Mouse (Mus musculus): ENCODE data around the gene 2310033P09Rik. TPM values are rescaled to one million over a fixed set of nuclear protein-coding genes. Genes with fewer than 3 reads are reported as not detected.
"Not testable (repeated sequence)": the region's sequence is repeated elsewhere in the genome, so short reads cannot be mapped to it uniquely, and the experiment has no call there.

The 2310033P09Rik gene
- total RNA-seq, 2 experiments from 2014 or later = 18.3 to 19.2 TPM

DNA sequence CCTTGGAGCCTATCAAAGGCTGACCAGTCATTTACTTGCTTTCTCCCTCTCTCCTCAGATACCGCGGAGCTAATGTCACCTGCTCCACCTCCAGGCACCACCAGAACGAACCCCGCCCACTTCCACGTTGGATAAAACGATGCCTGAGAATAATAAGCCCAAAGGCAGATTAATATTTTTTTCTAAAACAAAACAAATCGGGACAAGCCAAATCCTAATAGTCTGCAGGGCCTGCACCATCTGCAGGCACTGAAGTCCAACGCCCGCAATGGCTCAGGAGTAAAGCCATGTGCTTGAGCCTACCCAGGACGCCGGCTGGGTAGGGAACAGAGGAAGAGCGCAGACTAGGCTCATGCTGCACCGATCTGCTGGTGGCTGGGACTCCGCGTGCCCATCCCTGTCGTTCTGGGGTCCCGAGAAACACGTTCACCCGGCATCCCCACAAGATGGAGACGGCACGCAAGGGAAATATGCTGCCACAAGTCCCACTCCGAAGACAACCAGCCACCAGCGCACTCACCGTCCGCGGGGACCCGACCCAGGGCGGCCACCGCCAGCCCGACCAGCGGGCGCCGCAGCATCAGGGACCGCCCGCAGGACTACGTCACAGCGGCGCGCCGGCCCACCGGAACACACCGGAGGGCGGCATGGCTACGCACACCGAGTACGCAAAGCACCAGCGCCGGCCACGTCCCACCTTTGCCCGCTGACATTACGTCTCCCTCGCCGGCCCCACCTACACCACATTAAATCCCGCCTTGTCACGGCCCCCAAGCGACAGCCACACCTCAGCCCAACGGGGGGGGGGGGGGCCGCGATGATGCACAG lies 16.7 kb upstream of the 2310033P09Rik start:
- DNase-seq (ENCODE audit: low spot score in 2 of 2) = peak; percentile 92 to 93
- intact Hi-C loops (cut with DNase I) = no loop called here

DNA sequence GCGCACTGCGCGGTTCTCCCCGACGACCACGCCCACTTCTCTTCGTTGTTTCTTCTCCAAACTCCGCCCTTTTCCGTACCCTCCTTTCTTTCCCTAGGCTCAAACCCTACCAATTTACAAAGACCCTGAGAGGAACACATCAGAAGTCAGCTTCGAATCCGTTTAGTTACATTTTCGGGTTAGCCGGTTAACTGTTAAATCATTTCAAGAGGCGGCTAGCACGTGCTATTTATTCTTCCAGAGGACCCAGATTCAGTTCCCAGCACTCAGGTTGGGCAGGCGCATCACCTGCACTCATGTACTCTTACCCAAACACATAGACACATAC lies 16.1 kb upstream of the 2310033P09Rik start, which contains the start of gene Guk1:
TSS of gene Guk1 (minus strand) at position 154 of the 328 bp plus-strand sequence.
- intact Hi-C loops (cut with DNase I) = no loop called here

GRCm38 (mm10) chr11:59196230-59196629 lies 11.9 kb upstream of the 2310033P09Rik start:
- intact Hi-C loops (cut with DNase I) = no loop called here
- no peak for DNase-seq (ENCODE audit: low spot score in 2 of 2)

More for the DNA sequence above, 16.1 kb upstream of the 2310033P09Rik start, which contains the start of gene Guk1:
- DNase-seq (ENCODE audit: low spot score in 2 of 2) = no peak

DNA sequence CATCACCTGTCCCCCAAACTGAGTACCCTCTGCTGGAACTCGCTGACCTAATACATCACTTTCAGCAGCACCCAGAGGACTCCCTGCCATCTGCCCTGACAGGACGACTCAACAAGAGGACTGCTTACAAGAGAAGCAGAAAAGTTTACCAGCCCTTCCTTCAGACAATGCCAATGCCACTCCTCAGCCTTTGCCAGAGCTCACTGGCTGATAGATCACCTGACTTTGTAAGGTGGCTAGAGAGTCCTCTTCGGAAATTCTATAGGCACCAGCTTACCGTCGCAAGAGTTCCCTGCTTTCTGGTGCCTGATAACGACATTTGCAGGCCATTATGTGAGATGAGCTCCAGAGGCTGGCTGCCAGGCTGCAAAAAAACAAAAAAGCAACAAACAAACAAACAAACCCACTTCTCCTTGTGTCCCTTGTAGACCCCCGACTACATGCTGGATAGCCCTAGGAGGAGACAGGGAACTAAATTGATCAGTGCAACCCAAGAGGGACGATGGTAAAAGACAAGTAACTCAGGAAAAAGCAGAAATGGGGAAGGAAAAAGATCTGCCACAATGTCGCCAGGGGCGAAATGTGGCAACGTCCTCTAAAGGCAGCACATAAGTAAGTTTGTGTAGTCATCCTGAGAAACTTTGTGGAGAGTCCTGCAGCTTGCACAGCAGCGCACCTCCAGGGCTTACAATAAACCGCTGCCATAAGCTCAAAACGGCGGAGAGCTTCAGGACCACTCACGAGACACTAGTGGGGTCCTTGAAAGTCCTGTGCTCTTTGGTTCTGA lies 6.7 kb upstream of the 2310033P09Rik start:
- DNase-seq (ENCODE audit: low spot score in 2 of 2) = no peak
- intact Hi-C loops (cut with DNase I) = no loop called here

GRCm38 (mm10) chr11:59202081-59202995 lies 5.8 kb upstream of the 2310033P09Rik start, which contains the start of gene Mrpl55:
TSS of gene Mrpl55 (plus strand) at chr11:59202486.
- intact Hi-C loops (cut with DNase I) = no loop called here
- peak; percentile 95 for DNase-seq (ENCODE audit: low spot score in 2 of 2)

DNA sequence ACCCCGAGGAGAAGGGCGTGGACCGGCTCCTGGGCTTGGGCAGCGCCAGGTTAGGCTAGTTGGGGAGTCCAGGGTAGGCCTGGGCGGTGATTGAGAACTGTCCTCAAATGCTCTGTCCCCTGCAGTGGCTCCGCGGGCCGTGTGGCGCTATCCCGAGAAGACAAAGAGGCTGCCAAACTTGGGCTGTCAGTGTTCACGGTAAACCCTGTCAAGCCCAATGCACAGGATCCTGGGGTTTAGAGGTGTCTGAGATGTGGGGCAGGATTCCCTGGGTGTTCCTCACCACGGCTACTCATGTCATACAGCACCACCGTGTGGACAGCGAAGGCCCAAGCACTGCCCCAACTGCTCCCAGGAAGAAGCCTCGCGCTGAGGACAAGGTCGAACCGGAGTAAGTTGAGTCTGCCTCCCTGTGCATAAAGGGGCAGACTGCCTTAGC lies 901 bp downstream of the 2310033P09Rik start:
- peak; percentile 56 to 80 for DNase-seq (ENCODE audit: low spot score in 2 of 2)
- intact Hi-C loops (cut with DNase I) = no loop called here

- intact Hi-C loops (cut with DNase I) = no loop called here
Measured at GRCm38 (mm10) chr11:59209580-59209979, 1.5 kb downstream of the 2310033P09Rik start.

GRCm38 (mm10) chr11:59210020-59210419 lies 1.9 kb downstream of the 2310033P09Rik start:
- intact Hi-C loops (cut with DNase I) = no loop called here
- no peak for DNase-seq (ENCODE audit: low spot score in 2 of 2)

More at GRCm38 (mm10) chr11:59209580-59209979, 1.5 kb downstream of the 2310033P09Rik start:
- DNase-seq (ENCODE audit: low spot score in 2 of 2) = no peak

DNA sequence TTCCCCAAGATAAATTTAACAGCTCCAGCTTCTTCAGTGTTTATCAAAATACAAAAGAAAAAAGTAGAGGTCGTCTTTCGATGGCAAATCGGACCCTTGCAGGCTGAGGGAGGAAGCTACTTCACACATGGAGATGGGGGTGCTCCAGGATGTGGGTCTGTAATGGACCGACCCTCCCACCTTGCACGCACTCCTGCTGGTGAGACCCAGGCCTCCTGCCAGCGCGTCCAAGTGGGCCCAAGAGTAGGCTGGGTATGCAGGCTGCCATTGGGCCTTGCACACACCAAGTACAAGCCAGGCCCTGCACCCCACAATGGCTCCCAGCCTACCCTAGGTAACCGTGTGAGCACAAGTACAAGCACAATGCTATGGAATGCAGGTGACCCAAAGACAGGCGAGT lies 3.4 kb downstream of the 2310033P09Rik start:
- intact Hi-C loops (cut with DNase I) = not testable (repeated sequence)

GRCm38 (mm10) chr11:59212320-59212719 lies 4.2 kb downstream of the 2310033P09Rik start:
- intact Hi-C loops (cut with DNase I); DNase-seq (ENCODE audit: low spot score in 2 of 2): not testable (repeated sequence)

More for the DNA sequence above, 3.4 kb downstream of the 2310033P09Rik start:
- DNase-seq (ENCODE audit: low spot score in 2 of 2) = not testable (repeated sequence)

- no peak for DNase-seq (ENCODE audit: low spot score in 2 of 2)
- intact Hi-C loops (cut with DNase I) = no loop called here
Measured at GRCm38 (mm10) chr11:59212892-59213494, 4.9 kb downstream of the 2310033P09Rik start.

DNA sequence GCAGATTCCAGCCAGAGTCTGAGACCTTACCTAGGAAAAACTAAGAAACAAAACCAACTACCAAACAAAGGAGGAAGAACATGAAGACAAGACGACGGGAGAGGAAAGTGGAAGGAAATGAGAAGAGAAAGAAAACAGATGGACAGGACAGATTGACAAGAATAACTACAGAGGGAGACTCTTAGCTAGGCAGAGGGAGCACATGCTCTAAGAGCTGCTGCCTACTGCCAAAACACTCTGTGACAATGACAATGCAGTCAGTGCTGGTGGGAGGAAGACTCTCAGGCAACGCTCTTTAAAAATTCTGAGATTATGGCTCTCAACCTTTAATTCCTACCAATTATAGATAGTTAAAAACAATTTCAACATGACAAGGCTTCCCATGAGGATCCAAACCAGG lies 8.8 kb downstream of the 2310033P09Rik start:
- DNase-seq (ENCODE audit: low spot score in 2 of 2) = peak; percentile 30 to 49
- intact Hi-C loops (cut with DNase I) = no loop called here

- intact Hi-C loops (cut with DNase I) = no loop called here
- no peak for DNase-seq (ENCODE audit: low spot score in 2 of 2)
Measured at GRCm38 (mm10) chr11:59218389-59218998, 10.4 kb downstream of the 2310033P09Rik start.

- DNase-seq (ENCODE audit: low spot score in 2 of 2) = no peak
- intact Hi-C loops (cut with DNase I) = no loop called here
Measured at GRCm38 (mm10) chr11:59219064-59219463, 10.9 kb downstream of the 2310033P09Rik start.

DNA sequence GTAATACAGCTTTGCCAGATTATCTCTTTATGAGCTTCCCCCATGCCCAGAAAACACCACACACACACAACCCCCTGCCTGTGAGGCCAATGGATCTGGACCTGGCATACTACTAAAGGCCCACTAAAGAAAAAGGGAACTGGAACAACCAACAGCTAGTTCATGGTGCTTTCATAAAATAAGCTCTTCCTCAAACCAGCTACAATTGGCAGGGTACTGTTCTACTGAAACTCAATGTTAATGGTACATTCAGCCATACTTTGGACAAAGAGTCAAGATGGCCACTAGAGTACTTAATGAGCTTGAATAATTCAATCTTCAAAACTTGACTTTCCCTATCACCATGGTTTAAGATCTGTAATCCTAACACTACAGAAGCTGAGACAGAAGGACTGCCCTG lies 13.5 kb downstream of the 2310033P09Rik start:
- DNase-seq (ENCODE audit: low spot score in 2 of 2) = no peak
- intact Hi-C loops (cut with DNase I) = no loop called here

- intact Hi-C loops (cut with DNase I) = no loop called here
Measured at GRCm38 (mm10) chr11:59222306-59222705, 14.2 kb downstream of the 2310033P09Rik start.

DNA sequence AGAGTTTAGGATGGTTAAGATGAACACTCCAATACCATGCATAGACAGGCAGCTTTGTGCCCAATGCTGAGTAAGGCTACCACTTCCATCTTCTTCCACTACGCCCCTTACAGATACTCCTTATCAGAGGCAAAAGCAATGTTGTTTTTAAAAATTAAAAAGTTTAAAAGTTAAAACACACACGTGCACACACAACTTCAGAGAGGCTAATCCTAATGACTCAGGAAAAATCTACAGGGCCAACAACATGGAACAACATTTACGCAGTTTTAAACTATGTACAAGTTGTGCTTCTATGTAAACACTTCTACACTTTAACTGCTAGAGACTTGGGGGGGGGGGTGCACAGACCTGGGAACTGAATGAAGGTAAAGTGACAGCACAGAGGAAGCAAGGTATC lies 15.9 kb downstream of the 2310033P09Rik start:
- DNase-seq (ENCODE audit: low spot score in 2 of 2) = no peak
- intact Hi-C loops (cut with DNase I) = no loop called here

More at GRCm38 (mm10) chr11:59222306-59222705, 14.2 kb downstream of the 2310033P09Rik start:
- DNase-seq (ENCODE audit: low spot score in 2 of 2) = no peak

GRCm38 (mm10) chr11:59224470-59224869 lies 16.3 kb downstream of the 2310033P09Rik start:
- intact Hi-C loops (cut with DNase I) = no loop called here
- DNase-seq (ENCODE audit: low spot score in 2 of 2) = no peak

All from left cerebral cortex, postnatal 14 days (tissue).